Mouse (Mus musculus) G1E (cell line): ENCODE measurements at regions not wholly inside any gene's neighbourhood (a gene's known extent, or its start where the extent isn't known, plus 50 kb on each side); places are given as distances from the start of the nearest gene placed in this dataset.

Experiments used
- CTCF ChIP-seq: IDR thresholded peaks from 2 replicates; pipeline ENCODE4 v1.5.1; 2012; ENCODE audit warnings: low read depth, low read length, inconsistent platforms, mixed read lengths
- GATA1 ChIP-seq: IDR thresholded peaks from 2 replicates; pipeline ENCODE4 v1.6.1; 2012; ENCODE audit warnings: borderline replicate concordance, low read length, inconsistent platforms, mixed read lengths
- GATA2 ChIP-seq: IDR thresholded peaks from 2 replicates; pipeline ENCODE4 v1.6.1; 2012; ENCODE audit warnings: low read depth, low read length, inconsistent platforms, borderline replicate concordance
- POLR2AphosphoS5 ChIP-seq: IDR thresholded peaks from 2 replicates; pipeline ENCODE4 v1.6.1; 2012; ENCODE audit warnings: low read depth, low read length, inconsistent platforms; ENCODE audit not compliant: insufficient replicate concordance
- TAL1 ChIP-seq: conservative IDR thresholded peaks from 2 replicates; pipeline ENCODE4 v1.6.1; 2012; ENCODE audit warnings: low read depth, low read length, inconsistent platforms, mixed read lengths

DNA sequence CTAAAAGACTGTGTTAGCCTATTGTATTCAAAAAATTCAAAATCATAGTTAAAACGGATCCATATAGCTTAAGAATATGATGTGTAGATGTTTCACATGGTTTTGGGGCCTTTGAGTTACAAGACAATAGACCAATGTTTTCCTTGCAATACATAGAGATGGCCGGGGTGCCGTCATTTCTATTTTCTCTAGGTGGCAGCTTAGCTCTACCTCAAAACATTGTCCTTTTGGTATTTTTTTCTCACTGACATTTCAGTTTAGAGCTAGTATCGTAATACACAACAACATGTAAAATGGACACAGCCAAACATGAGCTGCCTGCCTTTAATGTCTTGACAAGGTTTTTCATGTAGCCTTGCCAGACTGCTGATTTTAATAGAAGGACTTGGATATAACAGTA lies 290.3 kb upstream of the Fbxo33 start:
- TF ChIP-seq CTCF, result no peak
- no peak for TF ChIP-seq POLR2AphosphoS5
- TF ChIP-seq TAL1, result no peak
- no peak for TF ChIP-seq GATA1
- no peak for TF ChIP-seq GATA2
